Mouse (Mus musculus) granulocyte monocyte progenitor cell, adult 5-6 weeks (primary cell): Measurements from ENCODE around the gene Gabrb3. TPM values are rescaled to one million over a fixed set of nuclear protein-coding genes. Genes with fewer than 3 reads are reported as not detected.
"Not testable (repeated sequence)": the region's sequence is repeated elsewhere in the genome, so short reads cannot be mapped to it uniquely, and the experiment has no call there.

Experiments
- ATAC-seq: replicated peaks from 2 replicates; pipeline ENCODE4 v1.8.0; 2016; ENCODE audit warnings: mild to moderate bottlenecking, moderate TSS enrichment, inconsistent platforms; ENCODE audit not compliant: poor library complexity, severe bottlenecking
- total RNA-seq, 2 experiments: library from RNA; stranded (forward) in 1 of 2; stranded (reverse) in 1 of 2; fragments of 200-712, 200-1000 nt in 1 of 2; fragments of >200 nt in 1 of 2; fragmentation: Nextera tagmentation in 1 of 2; gene quantifications; 2 replicates each; pipeline ENCODE4 v1.2.3; 2014 to 2017

The Gabrb3 gene
- total RNA-seq, 2 experiments from 2014 or later = 0.21 TPM; not detected in 1

GRCm38 (mm10) chr7:57700370-57700769, 280.9 kb downstream of the Gabrb3 start:
- ATAC-seq = no peak

DNA sequence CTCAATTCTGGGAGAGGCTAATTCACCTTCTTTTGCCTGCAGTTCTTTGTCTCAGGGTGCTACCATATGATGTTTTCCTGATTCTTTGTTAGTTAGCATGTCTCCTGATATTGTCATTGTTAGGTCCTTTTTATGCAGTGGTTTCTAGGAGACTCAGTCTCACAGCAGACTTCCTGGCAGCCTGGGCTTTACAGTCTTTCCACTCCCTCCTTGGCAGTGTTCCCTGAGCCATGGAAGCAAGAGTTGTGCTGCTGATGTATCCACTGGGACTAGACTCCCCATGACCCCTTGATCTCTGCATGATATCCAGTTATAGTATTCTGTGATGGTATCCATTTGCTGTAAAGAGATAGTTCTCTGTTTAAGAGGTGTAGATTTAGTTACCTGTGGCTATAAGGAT, 281.6 kb downstream of the Gabrb3 start:
- ATAC-seq = no peak

DNA sequence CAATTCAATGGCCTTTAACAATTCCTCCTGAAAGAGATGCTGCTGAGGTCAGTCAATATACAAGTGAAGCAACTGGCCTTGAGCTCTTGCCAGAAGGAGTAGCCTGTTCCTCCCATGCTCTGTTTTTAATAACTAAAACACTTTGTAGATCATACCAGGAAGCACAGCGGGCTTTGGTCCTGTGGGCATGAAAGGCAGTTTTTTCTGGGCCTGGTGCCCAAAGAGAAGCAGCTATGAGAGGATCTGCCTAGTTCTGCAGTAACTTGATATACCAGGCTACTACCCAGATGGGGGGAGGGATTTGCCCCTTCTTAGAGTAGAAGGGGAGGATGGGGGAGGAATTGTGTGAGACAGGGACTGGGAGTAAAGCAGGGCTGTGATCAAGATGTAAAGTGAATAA, 284.1 kb downstream of the Gabrb3 start:
- no peak for ATAC-seq

DNA sequence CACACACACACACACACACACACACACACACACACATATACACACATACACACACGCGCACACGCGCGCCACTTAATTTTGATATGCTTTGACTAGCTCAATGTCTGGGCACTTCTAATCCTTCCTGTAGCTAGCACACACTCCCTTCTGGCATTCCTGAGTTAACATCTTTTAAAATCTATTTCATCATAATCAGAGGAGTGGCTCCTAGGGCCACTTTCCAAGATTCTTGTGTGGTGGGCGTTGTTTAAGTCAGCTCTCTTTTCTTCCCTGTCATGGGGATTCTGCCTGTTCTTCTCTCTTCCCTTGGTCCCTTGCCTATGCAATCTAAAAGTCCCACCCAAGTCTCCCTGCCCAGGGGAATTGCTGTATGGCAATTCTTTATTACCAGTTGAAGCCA, 286.6 kb downstream of the Gabrb3 start:
- no peak for ATAC-seq

GRCm38 (mm10) chr7:57706976-57707740, 287.7 kb downstream of the Gabrb3 start:
- no peak for ATAC-seq

DNA sequence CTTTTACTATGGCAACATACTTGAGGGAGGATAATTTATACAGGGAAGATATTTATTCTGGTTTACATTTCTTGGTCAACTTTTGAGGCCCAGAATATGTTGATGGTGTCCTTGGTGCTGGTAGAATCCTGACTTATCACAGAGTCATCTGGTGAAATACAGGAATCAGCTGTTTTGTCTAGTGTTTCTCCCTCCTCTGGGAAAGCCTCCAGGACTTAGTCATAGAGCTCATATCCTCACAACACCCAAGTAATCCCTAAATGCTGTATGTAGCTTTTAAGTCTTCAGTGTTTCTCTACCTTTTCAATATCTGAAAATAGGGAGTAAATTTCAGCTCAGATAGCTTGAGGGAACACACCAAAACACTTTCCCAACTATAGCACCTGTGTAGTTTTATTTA, 292.2 kb downstream of the Gabrb3 start:
- no peak for ATAC-seq

DNA sequence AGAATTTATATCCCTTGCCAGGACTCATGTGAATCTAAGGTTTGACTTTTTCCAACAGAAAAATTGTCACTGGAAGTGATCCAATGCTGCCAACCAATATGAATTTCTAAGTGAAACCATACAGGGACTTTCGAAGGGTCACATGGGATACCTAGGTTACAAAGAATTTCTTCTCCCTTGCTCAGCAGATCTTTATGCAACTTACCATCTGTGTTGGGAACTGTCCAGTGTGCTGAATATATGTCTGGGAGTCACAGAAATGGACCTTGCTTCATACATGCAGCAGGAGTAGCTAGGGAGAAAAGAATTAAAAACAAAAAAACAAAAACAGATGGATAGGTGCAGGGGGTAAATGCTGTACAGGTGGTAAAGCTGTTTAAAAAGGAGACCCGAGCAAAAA, 327.3 kb downstream of the Gabrb3 start:
- no peak for ATAC-seq

DNA sequence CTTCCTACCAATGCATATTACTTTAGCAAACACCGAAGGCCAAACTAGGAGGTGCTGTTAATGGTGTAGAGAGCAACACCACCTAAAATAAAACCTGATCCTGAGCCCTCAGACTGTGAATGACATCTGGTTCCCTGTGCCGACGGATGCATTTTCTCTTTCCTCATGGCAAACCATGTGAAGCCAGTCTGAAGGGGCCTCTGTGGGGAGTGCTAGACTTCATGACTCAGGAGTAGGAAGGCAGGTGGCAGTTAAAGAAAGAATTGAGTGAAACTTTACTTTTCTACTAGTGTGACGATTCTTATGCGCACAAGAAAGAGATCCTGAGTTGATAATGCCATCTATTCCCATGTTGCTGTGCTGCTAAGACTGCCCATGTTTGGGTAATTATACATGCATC, 341.0 kb downstream of the Gabrb3 start:
- no peak for ATAC-seq

DNA sequence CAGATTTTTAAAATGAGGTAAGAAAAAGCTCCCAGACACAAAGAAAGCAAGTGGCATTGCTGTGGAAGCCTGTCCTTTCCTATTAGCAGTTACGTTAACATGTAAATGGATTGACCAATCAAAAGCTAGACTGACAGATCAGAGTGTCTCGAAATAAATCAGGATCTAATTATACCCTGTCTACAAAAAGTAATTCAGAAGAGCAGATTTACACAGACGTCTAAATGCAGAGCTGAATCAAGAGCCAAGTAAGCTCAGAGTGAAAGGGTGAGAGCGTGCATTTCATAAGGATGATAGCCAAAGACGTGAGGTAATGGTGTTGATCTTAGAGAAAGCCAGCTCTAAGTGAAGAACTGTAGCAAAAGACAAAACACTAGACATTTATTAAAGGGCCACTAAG, 359.3 kb downstream of the Gabrb3 start:
- no peak for ATAC-seq

DNA sequence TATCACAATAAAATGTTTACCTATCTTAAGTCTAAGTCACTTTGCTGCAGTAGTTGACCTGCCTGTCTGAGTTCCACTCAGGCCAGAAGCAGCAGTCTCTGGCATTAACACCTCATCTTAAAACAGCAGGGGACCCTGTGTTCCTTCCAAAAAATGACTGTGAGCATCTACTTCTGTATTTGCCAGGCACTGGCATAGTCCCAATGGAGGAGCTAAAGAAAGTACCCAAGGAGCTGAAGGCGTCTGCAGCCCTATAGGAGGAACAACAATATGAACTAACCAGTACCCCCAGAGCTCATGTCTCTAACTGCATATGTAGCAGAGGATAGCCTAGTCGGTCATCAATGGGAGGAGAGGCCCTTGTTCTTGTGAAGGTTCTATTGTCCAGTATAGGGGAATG, 366.6 kb downstream of the Gabrb3 start:
- not testable (repeated sequence) for ATAC-seq

GRCm38 (mm10) chr7:57787520-57787919, 368.0 kb downstream of the Gabrb3 start:
- no peak for ATAC-seq

- ATAC-seq = no peak
Observed at GRCm38 (mm10) chr7:57803266-57803665, 383.8 kb downstream of the Gabrb3 start.

DNA sequence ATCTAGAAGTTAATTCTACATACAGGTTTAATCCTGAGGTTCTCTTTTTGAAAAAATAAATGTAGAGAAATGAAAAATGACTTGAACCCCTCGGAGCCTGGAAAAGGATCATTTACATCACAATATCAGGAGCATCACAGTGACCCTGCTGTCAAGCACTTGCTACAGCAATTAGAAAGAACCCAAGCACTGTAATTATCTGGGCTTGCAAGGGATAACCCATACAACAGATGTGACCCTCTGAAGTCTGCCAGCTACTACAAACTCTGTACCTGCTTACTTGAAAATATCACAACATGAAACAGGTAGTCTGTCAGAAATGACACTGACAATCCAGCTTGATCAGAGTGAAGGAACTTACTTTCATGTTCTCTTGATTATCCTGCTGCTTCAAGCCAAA, 394.2 kb downstream of the Gabrb3 start:
- ATAC-seq = no peak

GRCm38 (mm10) chr7:57842383-57842896, 422.9 kb downstream of the Gabrb3 start:
- ATAC-seq = no peak

GRCm38 (mm10) chr7:57867951-57868350, 448.5 kb downstream of the Gabrb3 start:
- no peak for ATAC-seq

Other genes with a start within 250 kb of the Gabrb3 start
- gene Gabrg3, start 32.5 kb upstream of the Gabrb3 start, total RNA-seq (2014; fragmentation: Nextera tagmentation) = not detected in 2 replicates
- gene Gabrg3, start 32.5 kb upstream of the Gabrb3 start, total RNA-seq (2017) = not detected in 2 replicates
- not detected in 2 replicates for gene Gabra5, start 90.4 kb downstream of the Gabrb3 start, total RNA-seq (2014; fragmentation: Nextera tagmentation)
- not detected in 2 replicates for gene Gabra5, start 90.4 kb downstream of the Gabrb3 start, total RNA-seq (2017)